Mouse (Mus musculus) kidney, adult 11 months (tissue): ENCODE results near the gene Marveld2.
A peak's percentile ranks its signal among the peaks of the same experiment; 100 is the strongest.

Experiments
- DNase-seq: peaks from one replicate; pipeline ENCODE4 v3.0.0; 2022

The Marveld2 gene

GRCm38 (mm10) chr13:100597284-100597683, 19.5 kb downstream of the Marveld2 start:
- no peak for DNase-seq

- DNase-seq, result no peak
Measured at GRCm38 (mm10) chr13:100595552-100595885, 21.3 kb downstream of the Marveld2 start.

- DNase-seq, result peak; percentile 57
Measured at GRCm38 (mm10) chr13:100594838-100595551, 21.8 kb downstream of the Marveld2 start.

GRCm38 (mm10) chr13:100594041-100594792, 22.6 kb downstream of the Marveld2 start:
- DNase-seq, result no peak

- no peak for DNase-seq
Measured at GRCm38 (mm10) chr13:100588646-100589045, 28.1 kb downstream of the Marveld2 start.

- no peak for DNase-seq
Measured at GRCm38 (mm10) chr13:100582144-100582543, 34.6 kb downstream of the Marveld2 start.

- peak; percentile 76 for DNase-seq
Measured at GRCm38 (mm10) chr13:100581701-100582100, 35.1 kb downstream of the Marveld2 start.

GRCm38 (mm10) chr13:100579951-100580350, 36.8 kb downstream of the Marveld2 start:
- peak; percentile 31 for DNase-seq

- DNase-seq, result no peak
Measured at GRCm38 (mm10) chr13:100579220-100579619, 37.6 kb downstream of the Marveld2 start.

GRCm38 (mm10) chr13:100575950-100576349, 40.8 kb downstream of the Marveld2 start:
- no peak for DNase-seq

- DNase-seq, result no peak
Measured at GRCm38 (mm10) chr13:100570713-100571112, 46.1 kb downstream of the Marveld2 start.

- DNase-seq, result no peak
Measured at GRCm38 (mm10) chr13:100568359-100568758, 48.4 kb downstream of the Marveld2 start.

GRCm38 (mm10) chr13:100559449-100559848, 57.3 kb downstream of the Marveld2 start:
- DNase-seq, result no peak

GRCm38 (mm10) chr13:100557011-100557410, 59.8 kb downstream of the Marveld2 start:
- DNase-seq, result no peak

- no peak for DNase-seq
Measured at GRCm38 (mm10) chr13:100553042-100553437, 63.7 kb downstream of the Marveld2 start.

- peak; percentile 85 for DNase-seq
Measured at GRCm38 (mm10) chr13:100552369-100553041, 64.3 kb downstream of the Marveld2 start, which contains the start of gene Ocln. Ocln (minus strand) TSS chr13:100552718.

- no peak for DNase-seq
Measured at GRCm38 (mm10) chr13:100552009-100552368, 64.8 kb downstream of the Marveld2 start.

- peak; percentile 46 for DNase-seq
Measured at GRCm38 (mm10) chr13:100551371-100552008, 65.3 kb downstream of the Marveld2 start.

- peak; percentile 71 for DNase-seq
Measured at GRCm38 (mm10) chr13:100547269-100547668, 69.5 kb downstream of the Marveld2 start.
